Mouse (Mus musculus): ENCODE results near the gene Morc1. TPM values are rescaled to one million over a fixed set of nuclear protein-coding genes. Genes with fewer than 3 reads are reported as not detected.
A peak's percentile ranks its signal among the peaks of the same experiment; 100 is the strongest.

Morc1 gene
- total RNA-seq, 4 experiments from 2014 or later: 0.17 TPM; not detected in 3

DNA sequence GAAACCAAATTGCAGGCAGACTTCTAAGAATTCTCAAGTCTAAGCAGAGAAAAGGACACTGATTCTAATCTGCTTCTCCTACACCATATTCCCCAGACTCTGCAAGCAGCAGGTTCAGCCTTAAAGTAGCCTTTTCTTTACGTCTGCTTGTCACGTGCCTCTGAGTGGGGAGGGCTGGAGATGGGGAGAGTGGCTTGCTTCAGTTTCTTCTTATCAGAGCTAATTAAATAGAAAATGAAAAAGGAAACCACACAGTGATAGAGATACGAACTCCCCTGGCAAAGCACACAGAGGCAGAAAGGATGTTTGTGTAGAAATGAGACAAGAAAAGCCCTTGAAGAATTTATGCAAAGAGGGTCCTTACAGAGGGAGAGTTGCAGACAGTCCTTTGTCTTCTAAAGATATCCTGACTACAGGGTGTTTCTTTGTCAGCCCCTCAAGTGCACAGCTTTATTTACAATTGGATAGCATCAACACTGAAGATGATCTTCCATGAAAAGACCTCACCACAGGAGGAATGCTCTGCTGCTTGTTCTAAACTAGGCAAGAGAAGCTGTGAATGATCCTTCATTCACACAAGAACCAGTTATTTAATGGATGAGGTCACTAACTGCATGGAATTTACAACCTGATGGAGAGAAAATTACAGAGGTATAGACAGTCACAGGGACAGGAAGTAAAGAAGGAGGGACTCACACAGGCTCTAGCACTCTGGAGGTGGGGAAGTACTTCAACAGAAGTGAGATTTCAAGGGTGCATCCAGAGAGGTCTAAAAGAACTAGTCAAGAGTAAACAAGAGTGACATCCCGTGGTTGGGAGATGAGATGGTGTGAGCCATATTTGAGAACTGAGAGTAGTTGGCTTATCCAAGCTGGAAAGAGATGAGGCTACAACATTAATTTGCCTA lies 44.1 kb downstream of the Morc1 start:
- DNase-seq (ENCODE audit: low spot score in 2 of 2): no peak

DNA sequence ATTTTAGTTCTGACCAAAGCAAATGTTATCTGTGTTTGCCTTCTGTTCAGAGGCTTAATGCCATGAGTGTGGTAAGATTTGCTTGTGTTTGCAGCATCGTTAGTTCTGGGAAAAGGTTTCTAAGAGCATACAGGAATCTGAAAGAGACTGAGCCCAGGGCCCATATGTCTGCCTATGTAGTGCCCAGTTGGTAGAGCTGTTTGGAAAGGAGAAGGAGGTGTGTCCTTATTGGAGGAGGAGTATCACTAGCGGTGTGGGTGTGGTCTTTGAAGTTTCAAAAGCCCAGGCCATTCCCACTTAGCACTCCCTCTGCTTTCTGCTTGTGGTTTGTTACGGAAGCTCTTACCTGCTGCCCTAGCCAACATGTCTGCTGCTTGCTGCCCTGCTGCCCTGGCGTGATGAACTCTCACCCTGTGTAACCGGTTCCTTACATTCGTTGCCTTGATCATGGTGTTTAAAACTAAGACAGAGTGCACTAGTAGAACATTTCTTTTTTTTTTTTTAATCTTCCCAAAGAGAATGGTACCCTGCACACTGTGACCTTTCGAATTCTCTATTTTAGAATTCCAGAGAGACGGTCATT lies 48.3 kb downstream of the Morc1 start:
- DNase-seq (ENCODE audit: low spot score in 2 of 2): no peak

DNA sequence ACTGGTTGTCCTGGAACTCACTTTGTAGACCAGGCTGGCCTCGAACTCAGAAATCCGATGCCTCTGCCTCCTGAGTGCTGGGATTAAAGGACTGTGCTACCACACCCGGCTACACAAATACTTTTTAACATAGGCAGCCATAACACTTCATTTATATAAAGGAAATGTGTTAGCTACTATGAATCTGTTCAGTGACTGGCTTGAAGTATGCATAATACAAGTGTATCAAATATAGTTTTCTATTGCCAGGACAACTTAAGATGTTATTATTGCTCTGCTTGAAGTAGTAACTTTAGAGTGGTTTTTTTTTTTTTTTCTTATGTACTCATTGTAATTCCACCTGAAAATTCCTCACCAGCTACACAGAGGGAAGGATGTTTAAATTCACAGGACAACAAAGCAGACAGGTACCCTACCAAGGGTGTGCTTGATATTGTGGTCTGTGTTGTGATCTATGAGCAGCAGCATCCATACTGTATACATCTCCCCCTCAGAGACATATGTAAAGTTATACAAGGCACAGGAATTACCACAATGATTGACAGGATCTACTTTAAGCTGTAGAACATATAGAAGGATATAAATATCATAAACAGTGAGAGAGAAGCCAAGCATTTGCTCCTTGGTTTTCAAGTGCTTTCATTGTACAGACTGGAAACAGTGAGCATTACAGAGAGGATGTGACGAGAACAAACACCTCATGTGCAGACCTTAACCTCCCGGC lies 85.9 kb downstream of the Morc1 start:
- no peak for DNase-seq (ENCODE audit: low spot score in 2 of 2)

DNA sequence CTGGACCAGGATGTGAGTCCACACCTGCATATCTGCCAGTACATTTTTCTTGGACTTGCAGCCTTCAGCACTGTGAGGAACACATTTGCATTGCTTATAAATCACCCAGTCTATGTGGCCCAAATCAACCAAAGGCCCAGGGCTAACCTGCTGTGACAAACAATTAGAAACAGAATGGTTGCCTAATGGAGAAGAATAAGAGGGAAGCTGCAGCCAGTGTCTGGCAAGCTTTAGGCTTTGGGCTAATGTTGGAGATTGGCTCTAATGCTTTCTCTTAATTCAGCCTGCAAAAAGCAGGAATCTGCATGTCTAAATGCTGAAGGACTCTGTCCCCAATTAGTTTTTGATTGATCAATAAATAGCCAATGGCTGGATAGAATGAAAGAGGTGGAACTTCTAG lies 88.5 kb downstream of the Morc1 start:
- no peak for DNase-seq (ENCODE audit: low spot score in 2 of 2)

DNA sequence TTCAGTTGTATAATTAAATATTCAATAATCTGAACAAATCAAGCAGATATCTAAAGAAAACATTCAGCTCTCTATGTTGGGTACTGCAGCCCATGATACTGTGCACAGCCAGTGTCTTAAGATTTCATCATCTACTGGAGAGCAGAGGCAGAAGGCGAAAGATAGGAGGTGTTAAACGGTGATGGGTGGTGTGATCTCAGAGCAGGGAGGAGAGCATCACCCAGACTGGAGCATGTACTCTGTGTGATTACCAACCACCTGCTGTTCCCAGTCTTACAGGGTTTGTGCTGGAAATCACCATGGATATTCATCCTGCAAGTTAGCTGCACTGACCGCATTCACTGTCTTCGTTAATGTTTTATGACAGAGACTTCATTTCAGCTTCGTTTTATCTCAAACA lies 106.1 kb downstream of the Morc1 start:
- peak in 1 of 2 experiments; percentile 12 for DNase-seq (ENCODE audit: low spot score in 2 of 2)

DNA sequence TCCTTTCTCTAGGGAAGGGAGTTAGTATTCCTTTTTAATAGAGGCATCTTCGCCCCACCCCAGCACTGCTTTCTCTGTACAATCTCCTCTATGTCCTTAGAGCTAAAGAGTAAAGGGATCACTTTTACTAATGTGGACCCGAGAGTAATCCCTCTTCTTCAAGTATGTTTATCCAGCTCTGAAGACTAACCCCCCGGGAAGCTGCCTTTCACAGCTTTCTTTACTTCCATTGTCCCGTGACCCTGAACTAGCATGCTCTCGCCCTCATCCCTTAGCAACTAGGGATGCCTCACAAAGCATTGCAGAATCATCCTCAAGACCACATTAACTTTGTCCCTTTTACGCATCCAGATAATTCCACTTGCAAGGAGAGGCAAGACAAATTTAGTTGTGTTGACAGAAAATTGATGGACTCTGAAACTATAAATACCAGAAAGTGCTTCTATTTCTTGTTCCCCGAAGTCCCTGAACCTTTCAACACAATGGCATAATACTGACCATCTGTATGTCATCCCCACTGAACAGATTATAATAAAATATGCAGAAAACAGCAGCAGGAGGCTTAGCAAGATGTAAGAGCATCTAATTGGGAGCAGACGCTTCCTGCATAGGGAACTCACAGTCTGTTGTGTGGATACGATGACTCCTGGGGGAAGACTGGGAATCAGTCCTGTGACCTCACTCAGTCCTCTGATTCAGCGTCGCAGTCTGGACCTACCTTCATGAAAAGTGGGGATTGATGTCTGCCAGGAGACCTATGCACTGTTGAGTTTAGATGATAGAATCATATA lies 131.4 kb downstream of the Morc1 start:
- no peak for DNase-seq (ENCODE audit: low spot score in 2 of 2)

DNA sequence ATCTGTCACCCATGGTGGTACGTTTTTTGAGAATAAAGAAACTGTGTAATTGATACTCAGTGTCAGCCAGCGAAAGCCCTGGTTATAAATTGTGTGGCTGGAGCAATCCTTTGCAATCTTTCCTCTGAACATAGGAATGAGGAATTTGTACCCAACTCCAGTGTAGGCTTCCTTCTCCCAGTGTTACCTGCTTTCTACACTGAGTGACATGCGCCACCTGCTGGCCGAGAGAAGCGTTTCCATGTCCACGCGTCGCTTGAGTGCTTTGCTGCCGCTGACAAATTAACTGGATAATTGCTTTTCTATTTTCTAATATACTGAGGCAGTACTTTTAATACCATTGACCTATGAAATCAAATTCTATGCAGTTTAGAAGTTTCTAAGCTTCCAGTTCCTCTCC lies 139.3 kb downstream of the Morc1 start:
- DNase-seq (ENCODE audit: low spot score in 2 of 2): peak; percentile 20 to 27

DNA sequence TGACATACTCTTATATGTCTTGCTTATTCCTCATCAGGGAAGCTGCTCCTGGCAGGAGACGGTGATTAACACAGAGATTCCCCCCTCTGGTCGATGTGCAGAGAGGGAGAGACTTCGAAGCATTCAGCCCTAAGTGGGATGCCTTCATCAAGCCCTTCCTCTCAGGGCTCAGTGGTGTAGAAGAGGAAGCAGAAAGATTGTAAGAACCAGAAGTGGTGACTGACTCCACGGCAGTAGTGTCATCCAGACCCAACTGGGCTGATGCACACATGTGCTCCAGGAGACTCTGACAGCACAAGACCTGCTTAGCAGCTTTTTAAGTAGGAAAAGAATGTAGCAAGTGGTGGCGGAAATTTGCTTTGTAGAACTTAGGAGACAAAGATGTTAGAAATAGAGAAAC lies 143.0 kb downstream of the Morc1 start:
- no peak for DNase-seq (ENCODE audit: low spot score in 2 of 2)

DNA sequence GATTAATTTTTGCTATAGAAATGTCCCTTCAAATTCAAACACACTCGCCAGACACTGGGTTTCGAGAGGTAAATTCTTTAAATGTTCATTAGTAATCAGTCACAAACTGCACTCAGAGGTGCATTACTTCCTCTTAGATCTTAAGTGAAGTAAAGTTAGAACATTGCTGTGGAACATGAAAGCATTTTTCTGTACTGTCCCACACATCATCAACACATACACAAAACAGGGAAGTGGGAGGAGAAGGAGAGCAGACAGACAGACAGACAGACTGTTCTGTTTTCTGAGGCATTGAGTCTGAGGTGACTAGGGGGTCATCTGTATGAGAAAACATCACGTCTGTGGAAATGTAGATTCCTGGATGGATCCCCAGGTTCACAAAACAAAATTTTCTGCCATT lies 143.5 kb downstream of the Morc1 start:
- no peak for DNase-seq (ENCODE audit: low spot score in 2 of 2)

DNA sequence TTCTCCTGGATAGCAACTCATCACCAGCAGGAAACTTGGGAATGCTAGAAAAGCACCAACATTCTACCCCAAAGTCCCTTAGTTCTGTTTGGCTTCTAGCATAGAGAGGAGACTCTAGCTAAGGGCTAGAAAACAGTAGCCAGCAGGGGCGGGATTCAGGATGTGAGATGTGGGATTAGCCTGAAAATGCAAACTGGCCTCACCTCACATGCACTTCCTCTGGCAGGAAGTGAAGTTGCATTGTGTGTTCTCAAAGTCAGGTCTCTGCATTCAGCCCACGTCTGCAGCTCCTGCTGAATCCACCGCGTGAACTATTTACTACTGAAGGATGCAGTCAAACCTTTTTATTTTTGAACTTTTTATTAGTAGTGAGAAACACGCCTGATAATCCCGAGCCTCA lies 154.3 kb downstream of the Morc1 start:
- DNase-seq (ENCODE audit: low spot score in 2 of 2): no peak

DNA sequence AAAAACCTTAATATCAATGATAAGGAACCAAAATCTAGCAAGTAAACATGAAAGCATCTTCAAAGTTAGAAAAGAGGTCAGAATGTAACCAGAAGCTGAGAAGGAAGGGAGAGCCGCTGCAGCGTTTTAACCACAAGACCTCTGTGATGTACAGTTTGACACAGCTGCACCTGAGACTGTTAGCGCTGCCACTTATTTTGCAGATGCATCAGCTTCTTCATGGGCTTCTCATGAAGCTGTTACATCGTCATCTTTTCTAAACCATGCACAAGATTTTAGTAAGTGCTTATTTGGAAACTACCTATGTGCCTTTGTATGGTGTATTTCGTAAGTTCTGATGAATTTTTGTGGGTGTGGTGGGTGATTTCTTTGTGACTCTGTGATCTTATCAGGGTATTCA lies 163.4 kb downstream of the Morc1 start:
- no peak for DNase-seq (ENCODE audit: low spot score in 2 of 2)

DNA sequence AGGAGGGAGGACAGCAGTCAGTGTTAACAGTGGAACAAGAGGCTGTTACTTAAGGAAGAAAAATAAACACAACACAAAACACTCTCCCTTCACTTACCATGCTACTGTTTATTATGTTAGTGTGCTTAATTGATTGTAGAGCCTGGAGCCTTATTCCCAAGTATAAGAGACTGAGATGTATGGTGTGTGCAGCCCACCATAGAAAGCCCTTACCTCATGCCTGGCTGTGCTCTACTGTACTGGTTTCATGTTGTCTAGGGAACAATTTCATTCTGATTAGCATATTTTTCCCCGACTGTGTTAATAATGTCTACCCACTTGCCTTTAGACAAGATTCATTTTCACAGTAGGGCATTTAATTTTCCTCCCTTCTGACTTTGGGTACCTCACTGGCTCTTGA lies 164.2 kb downstream of the Morc1 start:
- DNase-seq (ENCODE audit: low spot score in 2 of 2): no peak

DNA sequence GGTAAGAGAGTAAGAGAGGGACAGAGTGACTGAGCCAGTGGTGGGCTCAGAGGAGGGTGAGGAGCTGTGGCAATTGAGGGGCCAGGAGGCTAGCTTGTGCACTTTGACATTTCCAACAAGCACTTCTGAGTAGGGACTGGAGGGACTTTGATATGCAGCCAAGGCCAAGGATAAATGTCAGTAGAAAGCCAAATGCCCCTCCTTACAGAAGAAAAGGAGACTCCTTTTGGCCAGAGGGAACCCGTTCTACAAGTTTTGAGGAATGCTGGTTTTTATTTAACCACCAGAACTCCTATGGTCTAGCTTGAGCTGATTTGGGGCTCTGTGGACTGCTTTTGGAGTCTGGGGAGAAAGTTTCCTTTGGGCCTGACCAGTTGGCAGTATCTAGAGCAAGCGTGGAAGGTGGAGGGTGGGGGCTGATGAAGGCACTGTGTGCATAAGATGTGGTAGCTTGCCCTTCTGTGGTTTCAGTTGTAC lies 172.7 kb downstream of the Morc1 start:
- DNase-seq (ENCODE audit: low spot score in 2 of 2): no peak

DNA sequence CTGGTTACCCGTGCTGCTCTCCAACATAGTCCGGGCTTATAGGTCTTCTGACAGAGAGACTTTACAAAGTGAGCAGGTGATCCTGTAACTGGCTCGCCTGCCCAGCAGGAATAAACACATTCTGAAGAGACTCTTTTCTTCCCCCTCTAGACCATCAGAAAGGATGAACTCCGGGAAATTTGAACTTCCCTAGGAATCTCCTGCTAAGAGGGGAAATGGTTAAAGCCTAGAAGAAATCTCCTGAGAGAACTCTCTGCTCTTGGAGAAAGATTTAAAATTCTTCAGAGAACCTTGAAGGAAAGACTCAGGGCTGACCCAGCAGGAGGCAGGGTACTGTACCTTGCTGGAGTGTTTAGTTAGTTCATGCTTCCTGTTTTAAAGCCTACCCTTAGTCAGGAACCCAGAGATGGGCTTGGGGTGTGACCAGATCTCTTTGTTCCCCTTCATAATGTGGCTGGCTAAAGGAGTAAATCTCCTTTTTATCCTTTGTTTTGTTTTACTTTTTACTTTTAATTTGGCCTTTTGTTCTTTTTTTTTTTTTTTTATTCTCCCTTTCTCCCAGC lies 175.5 kb downstream of the Morc1 start:
- DNase-seq (ENCODE audit: low spot score in 2 of 2): no peak

DNA sequence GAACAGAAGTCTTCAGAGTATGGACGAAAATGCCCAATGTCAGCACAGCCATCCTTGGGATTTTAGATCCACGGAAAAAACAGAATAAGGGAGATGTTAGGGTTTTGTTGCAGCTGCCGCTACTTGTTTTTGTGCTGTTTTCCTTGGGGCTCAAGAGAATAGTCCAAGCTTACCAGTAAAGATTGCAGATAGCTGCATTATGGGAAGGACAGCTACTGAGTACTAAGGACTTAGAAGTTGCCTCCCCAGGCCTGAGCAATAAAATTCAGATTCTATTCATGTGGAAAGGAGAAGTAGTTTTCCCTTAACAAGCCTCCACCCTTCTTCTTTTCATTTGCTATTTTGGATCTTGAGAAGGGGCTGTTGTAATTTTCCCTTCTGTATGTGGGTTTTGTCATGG lies 177.2 kb downstream of the Morc1 start:
- DNase-seq (ENCODE audit: low spot score in 2 of 2): no peak

DNA sequence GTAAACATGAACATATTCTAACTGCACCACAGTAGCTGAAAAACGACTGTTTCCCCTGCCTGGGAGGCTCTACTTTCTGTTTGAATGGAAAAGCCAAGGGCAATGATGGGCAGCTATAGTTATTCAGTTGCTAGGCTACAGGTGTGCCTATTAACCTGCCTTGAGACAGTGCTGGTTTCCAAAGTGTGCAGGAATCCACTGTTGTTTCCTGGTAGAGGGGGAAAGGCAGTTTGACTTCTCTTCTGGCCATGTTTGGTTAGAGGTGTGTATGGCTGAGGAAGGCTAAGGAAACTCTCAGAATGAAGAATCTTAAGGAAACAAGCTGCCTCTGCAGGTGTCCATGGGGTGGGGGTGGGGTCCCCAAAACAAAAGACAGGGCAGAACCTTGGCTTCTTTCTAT lies 179.8 kb downstream of the Morc1 start:
- DNase-seq (ENCODE audit: low spot score in 2 of 2): no peak

DNA sequence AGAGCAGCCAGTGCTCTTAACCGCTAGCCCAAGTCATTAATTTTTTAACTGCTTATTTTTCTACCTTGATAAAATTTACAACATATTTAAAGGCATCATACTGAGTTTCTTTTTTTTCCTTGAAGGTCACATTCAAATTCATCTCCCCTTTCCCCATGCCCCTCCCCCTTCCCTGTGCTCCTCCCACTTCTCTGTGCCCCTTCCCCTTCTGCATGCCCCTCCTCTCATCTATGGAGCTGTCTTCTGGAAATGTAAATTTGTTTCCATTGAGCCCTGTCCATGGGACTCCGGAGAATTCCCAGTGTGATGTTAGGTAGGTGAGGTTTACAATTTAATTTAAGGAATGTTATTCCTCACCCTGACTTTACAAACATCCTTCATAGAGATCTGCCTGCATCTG lies 180.4 kb downstream of the Morc1 start:
- no peak for DNase-seq (ENCODE audit: low spot score in 2 of 2)

DNA sequence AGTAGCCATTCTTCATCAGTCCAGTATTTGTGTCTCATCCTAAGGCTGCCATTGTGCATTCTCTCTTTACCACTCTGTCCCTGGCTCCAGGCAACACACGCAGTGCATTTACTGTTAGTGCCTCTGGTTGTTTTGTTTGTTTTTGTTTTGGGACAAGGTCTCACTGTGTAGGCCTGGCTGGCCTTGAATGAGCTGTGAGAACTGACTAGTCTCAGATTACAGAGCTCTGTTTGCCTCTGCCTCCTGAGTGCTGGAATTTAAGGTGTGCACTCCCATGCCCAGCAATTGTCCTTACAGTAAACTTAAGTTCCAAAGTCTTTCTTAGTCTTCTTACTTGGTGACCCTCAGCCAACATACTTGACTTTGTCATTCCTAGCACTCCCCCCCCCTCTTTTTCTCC lies 182.7 kb downstream of the Morc1 start:
- no peak for DNase-seq (ENCODE audit: low spot score in 2 of 2)

DNA sequence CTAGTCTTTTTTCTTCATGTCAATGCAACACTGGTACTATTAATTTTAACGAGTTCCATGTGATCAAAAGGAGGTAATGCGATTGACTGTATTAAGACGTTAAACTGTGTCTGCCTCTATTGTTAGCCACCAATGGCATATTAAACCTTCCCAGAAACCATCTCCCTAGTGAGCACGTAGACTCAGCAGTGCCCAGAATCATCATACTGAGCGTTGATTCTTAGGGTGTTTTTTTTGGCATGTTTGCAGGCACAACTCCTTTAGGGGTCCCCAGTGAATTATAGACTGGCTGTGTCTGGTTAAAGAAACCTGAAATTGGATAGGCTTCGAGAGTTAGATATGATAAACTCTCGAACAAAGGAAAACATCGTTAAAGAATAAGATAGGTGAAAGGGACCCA lies 189.5 kb downstream of the Morc1 start:
- no peak for DNase-seq (ENCODE audit: low spot score in 2 of 2)

DNA sequence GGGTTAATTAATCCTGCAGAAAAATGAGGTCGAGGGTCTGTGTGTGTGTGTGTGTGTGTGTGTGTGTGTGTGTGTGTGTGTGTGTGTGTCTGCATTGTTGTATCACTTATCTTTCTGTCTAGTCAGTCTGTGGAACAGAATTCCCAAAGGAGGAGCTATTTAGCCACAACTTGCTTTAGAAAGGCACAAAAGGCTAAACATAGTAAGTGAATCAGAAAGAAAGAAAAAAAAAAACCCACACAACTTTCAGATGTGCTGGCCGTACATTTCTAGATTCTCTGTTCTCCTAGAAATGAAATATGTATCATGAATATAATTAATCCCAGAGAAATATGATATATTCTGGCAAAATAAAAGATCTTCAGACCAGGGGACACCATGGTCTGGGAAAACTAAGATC lies 190.0 kb downstream of the Morc1 start:
- no peak for DNase-seq (ENCODE audit: low spot score in 2 of 2)

DNA sequence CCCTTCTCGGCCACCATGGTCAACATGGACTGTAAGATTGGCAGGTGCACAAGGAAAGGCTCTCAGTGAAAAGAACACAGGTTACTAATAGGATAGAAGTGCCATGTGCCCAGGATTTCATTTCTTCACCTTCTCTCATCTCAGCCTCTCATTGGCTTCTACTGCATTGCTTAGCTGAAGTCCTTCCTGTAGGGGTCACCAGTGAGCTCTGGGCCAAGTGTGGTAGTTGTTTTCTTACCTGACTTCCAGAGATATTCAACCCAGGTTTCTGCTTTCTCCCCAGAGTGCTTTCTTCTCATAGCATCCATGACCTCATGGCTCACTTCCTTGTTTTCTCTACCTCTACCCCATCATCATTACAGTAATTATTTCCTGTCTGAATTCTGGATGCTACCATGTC lies 192.4 kb downstream of the Morc1 start:
- DNase-seq (ENCODE audit: low spot score in 2 of 2): no peak

Data from left cerebral cortex, adult 8-10 months (tissue).